Mouse (Mus musculus) liver, embryonic 12.5 days (tissue): ENCODE measurements around the gene Oas2. TPM values are rescaled to one million over a fixed set of nuclear protein-coding genes. Genes with fewer than 3 reads are reported as not detected.
"Not testable (repeated sequence)": the region's sequence is repeated elsewhere in the genome, so short reads cannot be mapped to it uniquely, and the experiment has no call there.

Experiments used
- ATAC-seq: fragments of 200-750 bp; cut with Nextera tagmentation; 2 replicates; pipeline ENCODE4 v1.8.0; 2017; ENCODE audit warnings: moderate number of reproducible peaks, mild to moderate bottlenecking, moderate library complexity
- H3K27ac ChIP-seq: fragments of 300-500 bp; sonication (generic); 2 replicates; pipeline ENCODE4 v1.5.1; 2016; ENCODE audit warnings: mild to moderate bottlenecking
- H3K27me3 ChIP-seq: fragments of 300-500 bp; sonication (generic); replicated peaks from 2 replicates; pipeline ENCODE4 v1.6.1; 2016; ENCODE audit warnings: mild to moderate bottlenecking, moderate library complexity
- H3K36me3 ChIP-seq: fragments of 300-500 bp; sonication (generic); 2 replicates; pipeline ENCODE4 v1.6.1; 2016; ENCODE audit warnings: mild to moderate bottlenecking, moderate library complexity
- H3K4me1 ChIP-seq: fragments of 300-500 bp; sonication (generic); 2 replicates; pipeline ENCODE4 v1.6.1; 2016
- H3K4me2 ChIP-seq: fragments of 300-500 bp; sonication (generic); 2 replicates; pipeline ENCODE4 v1.6.1; 2016; ENCODE audit warnings: mild to moderate bottlenecking, moderate library complexity
- H3K4me3 ChIP-seq: fragments of 300-500 bp; sonication (generic); 2 replicates; pipeline ENCODE4 v1.5.1; 2016; ENCODE audit warnings: mild to moderate bottlenecking, moderate library complexity
- H3K9ac ChIP-seq: fragments of 300-500 bp; sonication (generic); 2 replicates; pipeline ENCODE4 v1.6.1; 2016; ENCODE audit warnings: mild to moderate bottlenecking, moderate library complexity
- H3K9me3 ChIP-seq: fragments of 300-500 bp; sonication (generic); replicated peaks from 2 replicates; pipeline ENCODE4 v1.6.1; 2016; ENCODE audit warnings: mild to moderate bottlenecking, moderate library complexity
- WGBS: fragments of 180-500 bp; shearing (Covaris S2); methylation state at CpG from one replicate; pipeline ENCODE4 v1.1.7; 2016; ENCODE audit not compliant: insufficient replicate concordance; 5-methylcytosine and 5-hydroxymethylcytosine counted together
- polyA plus RNA-seq: library from polyadenylated mRNA; unstranded; fragments of >200 nt; fragmentation: Nextera tagmentation; extraction: Ambion mirVana; gene quantifications from 2 replicates; pipeline ENCODE4 v1.2.1, GENCODE M21; 2016

The Oas2 gene
- 0.26 and 0.37 TPM in 2 replicates for polyA plus RNA-seq

GRCm38 (mm10) chr5:120749688-120750087, at the start of gene Oas2:
Gene Oas2 (minus strand): TSS chr5:120749853.
- H3K4me3 ChIP-seq: no peak within 1 kb of the TSS
- no peak for ATAC-seq
- WGBS: 41% methylated on average over 5 of the region's 5 CpGs
- H3K36me3 ChIP-seq: no peaks in the 10 kb centered on the region
- H3K27ac ChIP-seq: no peak within 1 kb of the TSS
- H3K9me3 ChIP-seq: no peaks in the 10 kb centered on the region
- no peak within 1 kb of the TSS for H3K9ac ChIP-seq
- H3K27me3 ChIP-seq: 0 out of 2 replicates have a peak, but pooled peaks cover 6% of the 10 kb centered on the region
- H3K4me1 ChIP-seq: no peaks in the 10 kb centered on the region
- H3K4me2 ChIP-seq: no peak within 1 kb of the TSS

GRCm38 (mm10) chr5:120798943-120799342, 49.3 kb upstream of the Oas2 start:
- H3K36me3 ChIP-seq, ATAC-seq, H3K4me1 ChIP-seq, H3K4me3 ChIP-seq, H3K27ac ChIP-seq, H3K4me2 ChIP-seq, H3K9me3 ChIP-seq, H3K27me3 ChIP-seq, H3K9ac ChIP-seq: not testable (repeated sequence)
- 60% methylated on average over 2 of the region's 2 CpGs for WGBS

- not testable (repeated sequence) for H3K36me3 ChIP-seq, H3K4me3 ChIP-seq, H3K9me3 ChIP-seq, H3K4me2 ChIP-seq, H3K9ac ChIP-seq, H3K27me3 ChIP-seq, H3K4me1 ChIP-seq, ATAC-seq, H3K27ac ChIP-seq
- 66% methylated on average over 5 of the region's 5 CpGs for WGBS
Measured at GRCm38 (mm10) chr5:120798147-120798546, 48.5 kb upstream of the Oas2 start.

GRCm38 (mm10) chr5:120795480-120796034, 45.9 kb upstream of the Oas2 start, which contains the start of gene Oas1e:
Gene Oas1e (minus strand): TSS chr5:120795530.
- H3K27me3 ChIP-seq, H3K4me3 ChIP-seq, H3K36me3 ChIP-seq, H3K4me2 ChIP-seq, H3K4me1 ChIP-seq, H3K9me3 ChIP-seq, ATAC-seq, H3K9ac ChIP-seq, H3K27ac ChIP-seq: not testable (repeated sequence)
- WGBS: 59% methylated on average over 9 of the region's 9 CpGs

GRCm38 (mm10) chr5:120793043-120793442, 43.4 kb upstream of the Oas2 start:
- no peak for ATAC-seq
- WGBS: 22% methylated on average over 2 of the region's 2 CpGs

GRCm38 (mm10) chr5:120787042-120787441, 37.4 kb upstream of the Oas2 start:
- Histone ChIP-seq H3K9ac (no peak overlapping the region), H3K36me3 (no peaks in the 10 kb centered on the region), H3K27ac (no peak overlapping the region), H3K4me1 (no peaks in the 10 kb centered on the region), H3K4me3 (no peak overlapping the region), H3K9me3 (no peaks in the 10 kb centered on the region), H3K27me3 (0 out of 2 replicates have a peak, but pooled peaks cover 3% of the 10 kb centered on the region), H3K4me2 (no peak overlapping the region)
- no peak for ATAC-seq
- 17% methylated on average over 3 of the region's 3 CpGs for WGBS

More at GRCm38 (mm10) chr5:120793043-120793442, 43.4 kb upstream of the Oas2 start:
- Histone ChIP-seq H3K27me3 (0 out of 2 replicates have a peak, but pooled peaks cover 3% of the 10 kb centered on the region), H3K36me3 (no peaks in the 10 kb centered on the region), H3K9me3 (no peaks in the 10 kb centered on the region), H3K9ac (no peak overlapping the region), H3K4me3 (no peak overlapping the region), H3K27ac (no peak overlapping the region), H3K4me2 (no peak overlapping the region), H3K4me1 (no peaks in the 10 kb centered on the region)

GRCm38 (mm10) chr5:120782446-120782845, 32.8 kb upstream of the Oas2 start:
- Histone ChIP-seq H3K4me1 (no peaks in the 10 kb centered on the region), H3K27me3 (no peaks in the 10 kb centered on the region; the same call in 1 of the 2 replicates), H3K4me2 (no peak overlapping the region), H3K9ac (no peak overlapping the region), H3K27ac (no peak overlapping the region), H3K36me3 (no peaks in the 10 kb centered on the region), H3K4me3 (no peak overlapping the region), H3K9me3 (no peaks in the 10 kb centered on the region)
- no peak for ATAC-seq
- 55% methylated on average over 2 of the region's 2 CpGs for WGBS

- no peak overlapping the region for H3K4me3 ChIP-seq
- no peak overlapping the region for H3K4me2 ChIP-seq
- ATAC-seq: no peak
- WGBS: 86% methylated on average over 1 of the region's 1 CpGs
- H3K9ac ChIP-seq: no peak overlapping the region
- no peaks in the 10 kb centered on the region for H3K36me3 ChIP-seq
- H3K4me1 ChIP-seq: no peaks in the 10 kb centered on the region
- H3K9me3 ChIP-seq: no peaks in the 10 kb centered on the region
- no peak overlapping the region for H3K27ac ChIP-seq
- H3K27me3 ChIP-seq: no peaks in the 10 kb centered on the region; the same call in 1 of the 2 replicates
Measured at GRCm38 (mm10) chr5:120781646-120782045, 32.0 kb upstream of the Oas2 start.

- no peak overlapping the region for H3K4me2 ChIP-seq
- ATAC-seq: no peak
- no peak overlapping the region for H3K4me3 ChIP-seq
- no peak overlapping the region for H3K27ac ChIP-seq
- 28% methylated on average over 3 of the region's 3 CpGs for WGBS
- H3K4me1 ChIP-seq: 0 out of 2 replicates have a peak, but pooled peaks cover 4% of the 10 kb centered on the region
- no peaks in the 10 kb centered on the region for H3K9me3 ChIP-seq
- no peak overlapping the region for H3K9ac ChIP-seq
- no peaks in the 10 kb centered on the region; the same call in 1 of the 2 replicates for H3K27me3 ChIP-seq
- no peaks in the 10 kb centered on the region for H3K36me3 ChIP-seq
Measured at GRCm38 (mm10) chr5:120779922-120780321, 30.3 kb upstream of the Oas2 start.

- Histone ChIP-seq H3K9me3 (no peaks in the 10 kb centered on the region), H3K27me3 (no peaks in the 10 kb centered on the region; the same call in 1 of the 2 replicates), H3K36me3 (no peaks in the 10 kb centered on the region), H3K4me3 (no peak overlapping the region), H3K4me1 (0 out of 2 replicates have a peak, but pooled peaks cover 4% of the 10 kb centered on the region), H3K27ac (no peak overlapping the region), H3K4me2 (no peak overlapping the region), H3K9ac (no peak overlapping the region)
- ATAC-seq: no peak
- WGBS: 10% methylated on average over 2 of the region's 2 CpGs
Measured at GRCm38 (mm10) chr5:120778941-120779340, 29.3 kb upstream of the Oas2 start.

- Histone ChIP-seq H3K9me3 (no peaks in the 10 kb centered on the region), H3K4me3 (no peak within 1 kb of the TSS), H3K36me3 (no peaks in the 10 kb centered on the region), H3K4me2 (no peak within 1 kb of the TSS), H3K27ac (no peak within 1 kb of the TSS), H3K9ac (no peak within 1 kb of the TSS), H3K4me1 (0 out of 2 replicates have a peak, but pooled peaks cover 4% of the 10 kb centered on the region), H3K27me3 (no peaks in the 10 kb centered on the region; the same call in 1 of the 2 replicates)
- ATAC-seq: no peak
- WGBS: 60% methylated on average over 9 of the region's 9 CpGs
Measured at GRCm38 (mm10) chr5:120777478-120777877, 27.8 kb upstream of the Oas2 start, which contains the start of gene Oas3. Gene Oas3 (minus strand): TSS chr5:120777661.

GRCm38 (mm10) chr5:120776801-120777200, 27.1 kb upstream of the Oas2 start:
- no peak overlapping the region for H3K4me2 ChIP-seq
- WGBS: 55% methylated on average over 5 of the region's 5 CpGs
- no peaks in the 10 kb centered on the region; the same call in 1 of the 2 replicates for H3K27me3 ChIP-seq
- H3K27ac ChIP-seq: no peak overlapping the region
- 0 out of 2 replicates have a peak, but pooled peaks cover 4% of the 10 kb centered on the region for H3K4me1 ChIP-seq
- no peaks in the 10 kb centered on the region for H3K9me3 ChIP-seq
- no peak overlapping the region for H3K9ac ChIP-seq
- no peaks in the 10 kb centered on the region for H3K36me3 ChIP-seq
- ATAC-seq: no peak
- no peak overlapping the region for H3K4me3 ChIP-seq
